Mouse (Mus musculus): ENCODE measurements around the gene Olfr56. TPM values are rescaled to one million over a fixed set of nuclear protein-coding genes. Genes with fewer than 3 reads are reported as not detected.
"Not testable (repeated sequence)": the region's sequence is repeated elsewhere in the genome, so short reads cannot be mapped to it uniquely, and the experiment has no call there.

Olfr56 gene
- total RNA-seq, 1 experiment = not detected

GRCm38 (mm10) chr11:49175345-49175744 lies 196.7 kb downstream of the Olfr56 start:
- Histone ChIP-seq H3K27ac (ENCODE audit: insufficient read depth, low read depth, low read length, poor library complexity, severe bottlenecking) (no peak overlapping the region), H3K9me3 (ENCODE audit: control insufficient read depth, insufficient read depth, low read depth, low read length) (no peaks in the 10 kb centered on the region), H3K4me3 (ENCODE audit: insufficient read depth in 1 of 2, low read depth in 1 of 2, low read length in 2 of 2, poor library complexity in 1 of 2, severe bottlenecking in 1 of 2) (no peak overlapping the region), H3K36me3 (ENCODE audit: control insufficient read depth, insufficient read depth, low read length, poor library complexity, severe bottlenecking) (no peaks in the 10 kb centered on the region), H3K4me1 (ENCODE audit: control insufficient read depth in 2 of 2, insufficient read depth in 2 of 2, low read length in 2 of 2, poor library complexity in 1 of 2) (peaks cover 0 to 8% of the 10 kb centered on the region in 2 experiments; a peak in 2 of 4 replicates), H3K9ac (ENCODE audit: insufficient read depth, low read depth, low read length, poor library complexity, severe bottlenecking) (no peak overlapping the region)
- no peak for DNase-seq (ENCODE audit: low read depth, low spot score)
- no peak for TF ChIP-seq HCFC1 (IDR thresholded peaks at IDR 0.05; ENCODE audit: borderline replicate concordance, insufficient read depth, low read length)
- no peak for TF ChIP-seq MAFK (IDR thresholded peaks at IDR 0.05; ENCODE audit: insufficient read depth, low read depth, low read length)
- no peak for TF ChIP-seq ZNF384 (IDR thresholded peaks at IDR 0.05; ENCODE audit: low read depth, low read length)
- TF ChIP-seq CHD2 (IDR thresholded peaks at IDR 0.05; ENCODE audit: low read depth, low read length) = no peak
- no peak for TF ChIP-seq ZC3H11A (IDR thresholded peaks at IDR 0.05; ENCODE audit: borderline replicate concordance, low read depth, low read length)
- in situ Hi-C loops (cut with MboI; ENCODE audit: low sequenced_read_pairs in 2 of 2, unreplicated experiment in 2 of 2) = no loop called here

GRCm38 (mm10) chr11:49176047-49176779 lies 197.5 kb downstream of the Olfr56 start:
- H3K36me3 ChIP-seq (ENCODE audit: control insufficient read depth, insufficient read depth, low read length, poor library complexity, severe bottlenecking); DNase-seq (ENCODE audit: low read depth, low spot score); in situ Hi-C loops (cut with MboI; ENCODE audit: low sequenced_read_pairs in 2 of 2, unreplicated experiment in 2 of 2); H3K27ac ChIP-seq (ENCODE audit: insufficient read depth, low read depth, low read length, poor library complexity, severe bottlenecking); H3K4me1 ChIP-seq (ENCODE audit: control insufficient read depth in 2 of 2, insufficient read depth in 2 of 2, low read length in 2 of 2, poor library complexity in 1 of 2); H3K9me3 ChIP-seq (ENCODE audit: control insufficient read depth, insufficient read depth, low read depth, low read length); H3K4me3 ChIP-seq (ENCODE audit: insufficient read depth in 1 of 2, low read depth in 1 of 2, low read length in 2 of 2, poor library complexity in 1 of 2, severe bottlenecking in 1 of 2); H3K9ac ChIP-seq (ENCODE audit: insufficient read depth, low read depth, low read length, poor library complexity, severe bottlenecking): not testable (repeated sequence)

- no peak for TF ChIP-seq MAFK (IDR thresholded peaks at IDR 0.05; ENCODE audit: insufficient read depth, low read depth, low read length)
- no peak for TF ChIP-seq HCFC1 (IDR thresholded peaks at IDR 0.05; ENCODE audit: borderline replicate concordance, insufficient read depth, low read length)
- no peak for TF ChIP-seq CHD2 (IDR thresholded peaks at IDR 0.05; ENCODE audit: low read depth, low read length)
- TF ChIP-seq ZNF384 (IDR thresholded peaks at IDR 0.05; ENCODE audit: low read depth, low read length) = no peak
- TF ChIP-seq ZC3H11A (IDR thresholded peaks at IDR 0.05; ENCODE audit: borderline replicate concordance, low read depth, low read length) = no peak
- Histone ChIP-seq H3K4me1 (ENCODE audit: control insufficient read depth in 2 of 2, insufficient read depth in 2 of 2, low read length in 2 of 2, poor library complexity in 1 of 2) (no peaks in the 10 kb centered on the region), H3K9me3 (ENCODE audit: control insufficient read depth, insufficient read depth, low read depth, low read length) (no peaks in the 10 kb centered on the region), H3K27ac (ENCODE audit: insufficient read depth, low read depth, low read length, poor library complexity, severe bottlenecking) (no peak overlapping the region), H3K9ac (ENCODE audit: insufficient read depth, low read depth, low read length, poor library complexity, severe bottlenecking) (no peak overlapping the region), H3K36me3 (ENCODE audit: control insufficient read depth, insufficient read depth, low read length, poor library complexity, severe bottlenecking) (no peaks in the 10 kb centered on the region), H3K4me3 (ENCODE audit: insufficient read depth in 1 of 2, low read depth in 1 of 2, low read length in 2 of 2, poor library complexity in 1 of 2, severe bottlenecking in 1 of 2) (no peak overlapping the region)
- in situ Hi-C loops (cut with MboI; ENCODE audit: low sequenced_read_pairs in 2 of 2, unreplicated experiment in 2 of 2) = no loop called here
- no peak for DNase-seq (ENCODE audit: low read depth, low spot score)
Measured at GRCm38 (mm10) chr11:49183172-49183571, 204.5 kb downstream of the Olfr56 start.

Other genes starting within 250 kb of the Olfr56 start
- gene Rack1, start 178.6 kb upstream of the Olfr56 start, total RNA-seq (2012; rRNA removed) = 3,112 and 3,420 TPM in 2 replicates
- 47.8 and 52.8 TPM in 2 replicates for gene Trim41, start 161.5 kb upstream of the Olfr56 start, total RNA-seq (2012; rRNA removed)
- 5.9 and 6.1 TPM in 2 replicates for gene Trim7, start 152.7 kb upstream of the Olfr56 start, total RNA-seq (2012; rRNA removed)
- 11.4 and 12.2 TPM in 2 replicates for gene Gm12184, start 152.2 kb upstream of the Olfr56 start, total RNA-seq (2012; rRNA removed)
- 3.3 and 5.7 TPM in 2 replicates for gene Irgm1, start 107.2 kb upstream of the Olfr56 start, total RNA-seq (2012; rRNA removed)
- not detected in 2 replicates for gene Gm5431, start 76.7 kb upstream of the Olfr56 start, total RNA-seq (2012; rRNA removed)
- 2.0 and 2.1 TPM in 2 replicates for gene Psme2b, start 32.7 kb upstream of the Olfr56 start, total RNA-seq (2012; rRNA removed)
- 0.36 and 0.37 TPM in 2 replicates for gene 9930111J21Rik1, start 509 bp downstream of the Olfr56 start, total RNA-seq (2012; rRNA removed)
- gene Gm12185, start 13.3 kb downstream of the Olfr56 start, total RNA-seq (2012; rRNA removed) = not detected in 2 replicates
- gene Tgtp1, start 15.3 kb downstream of the Olfr56 start, total RNA-seq (2012; rRNA removed) = 0.76 and 0.85 TPM in 2 replicates
- 0.53 and 0.54 TPM in 2 replicates for gene 9930111J21Rik2, start 72.4 kb downstream of the Olfr56 start, total RNA-seq (2012; rRNA removed)
- gene Tgtp2, start 85.3 kb downstream of the Olfr56 start, total RNA-seq (2012; rRNA removed) = not detected in 2 replicates
- 0.22 TPM in 1 of 2 replicates, not detected in the other for gene Ifi47, start 97.7 kb downstream of the Olfr56 start, total RNA-seq (2012; rRNA removed)
- gene Olfr1396, start 136.0 kb downstream of the Olfr56 start, total RNA-seq (2012; rRNA removed) = not detected in 2 replicates
- not detected in 2 replicates for gene Olfr1395, start 163.4 kb downstream of the Olfr56 start, total RNA-seq (2012; rRNA removed)
- gene Olfr1394, start 175.5 kb downstream of the Olfr56 start, total RNA-seq (2012; rRNA removed) = not detected in 2 replicates
- 0.09 and 0.48 TPM in 2 replicates for gene Btnl9, start 208.3 kb downstream of the Olfr56 start, total RNA-seq (2012; rRNA removed)
- 25.2 and 28.7 TPM in 2 replicates for gene Zfp62, start 224.4 kb downstream of the Olfr56 start, total RNA-seq (2012; rRNA removed)